Mouse (Mus musculus): ENCODE measurements around the gene Galntl6. TPM values are rescaled to one million over a fixed set of nuclear protein-coding genes. Genes with fewer than 3 reads are reported as not detected.

Galntl6 gene
- total RNA-seq, 2 experiments from 2014 or later: not detected

- ATAC-seq (replicated peaks; ENCODE audit: poor library complexity): no peak
Observed at GRCm38 (mm10) chr8:57888831-57889230, 1023.6 kb downstream of the Galntl6 start.

GRCm38 (mm10) chr8:57879452-57879851, 1033.0 kb downstream of the Galntl6 start:
- ATAC-seq (replicated peaks; ENCODE audit: poor library complexity): no peak

- no peak for ATAC-seq (replicated peaks; ENCODE audit: poor library complexity)
Observed at GRCm38 (mm10) chr8:57849074-57849473, 1063.4 kb downstream of the Galntl6 start.

GRCm38 (mm10) chr8:57843461-57843860, 1069.0 kb downstream of the Galntl6 start:
- ATAC-seq (replicated peaks; ENCODE audit: poor library complexity): no peak

GRCm38 (mm10) chr8:57842462-57843391, 1069.7 kb downstream of the Galntl6 start:
- ATAC-seq (replicated peaks; ENCODE audit: poor library complexity): no peak

GRCm38 (mm10) chr8:57841446-57841845, 1071.0 kb downstream of the Galntl6 start:
- ATAC-seq (replicated peaks; ENCODE audit: poor library complexity): no peak

- no peak for ATAC-seq (replicated peaks; ENCODE audit: poor library complexity)
Observed at GRCm38 (mm10) chr8:57837384-57837783, 1075.1 kb downstream of the Galntl6 start.

GRCm38 (mm10) chr8:57836981-57837380, 1075.5 kb downstream of the Galntl6 start:
- ATAC-seq (replicated peaks; ENCODE audit: poor library complexity): no peak

GRCm38 (mm10) chr8:57836201-57836883, 1076.1 kb downstream of the Galntl6 start:
- no peak for ATAC-seq (replicated peaks; ENCODE audit: poor library complexity)

- no peak for ATAC-seq (replicated peaks; ENCODE audit: poor library complexity)
Observed at GRCm38 (mm10) chr8:57823151-57823550, 1089.3 kb downstream of the Galntl6 start.

- no peak for ATAC-seq (replicated peaks; ENCODE audit: poor library complexity)
Observed at GRCm38 (mm10) chr8:57816034-57816433, 1096.4 kb downstream of the Galntl6 start.

- ATAC-seq (replicated peaks; ENCODE audit: poor library complexity): no peak
Observed at GRCm38 (mm10) chr8:57807060-57807459, 1105.4 kb downstream of the Galntl6 start.

- ATAC-seq (replicated peaks; ENCODE audit: poor library complexity): no peak
Observed at GRCm38 (mm10) chr8:57805094-57805493, 1107.3 kb downstream of the Galntl6 start.

GRCm38 (mm10) chr8:57803821-57804220, 1108.6 kb downstream of the Galntl6 start:
- no peak for ATAC-seq (replicated peaks; ENCODE audit: poor library complexity)

GRCm38 (mm10) chr8:57801197-57801596, 1111.2 kb downstream of the Galntl6 start:
- peak; percentile 81 for ATAC-seq (replicated peaks; ENCODE audit: poor library complexity)

- ATAC-seq (replicated peaks; ENCODE audit: poor library complexity): peak; percentile 83
Observed at GRCm38 (mm10) chr8:57800327-57800726, 1112.1 kb downstream of the Galntl6 start.

GRCm38 (mm10) chr8:57799797-57800204, 1112.6 kb downstream of the Galntl6 start:
- peak; percentile 67 for ATAC-seq (replicated peaks; ENCODE audit: poor library complexity)

- ATAC-seq (replicated peaks; ENCODE audit: poor library complexity): no peak
Observed at GRCm38 (mm10) chr8:57793455-57793854, 1119.0 kb downstream of the Galntl6 start.

- ATAC-seq (replicated peaks; ENCODE audit: poor library complexity): no peak
Observed at GRCm38 (mm10) chr8:57792246-57792645, 1120.2 kb downstream of the Galntl6 start.

- peak; percentile 76 for ATAC-seq (replicated peaks; ENCODE audit: poor library complexity)
Observed at GRCm38 (mm10) chr8:57791309-57791721, 1121.1 kb downstream of the Galntl6 start.

- no peak for ATAC-seq (replicated peaks; ENCODE audit: poor library complexity)
Observed at GRCm38 (mm10) chr8:57779551-57779950, 1132.9 kb downstream of the Galntl6 start.

Measured in megakaryocyte progenitor cell, adult 5-6 weeks (primary cell).